Mouse (Mus musculus) adrenal gland, adult 8-10 months (tissue): Measurements from ENCODE around the gene Ell. TPM values are rescaled to one million over a fixed set of nuclear protein-coding genes. Genes with fewer than 3 reads are reported as not detected.
"Not testable (repeated sequence)": the region's sequence is repeated elsewhere in the genome, so short reads cannot be mapped to it uniquely, and the experiment has no call there.

ENCODE experiments used
- DNase-seq: peaks from one replicate; pipeline ENCODE4 v3.0.0; 2022
- total RNA-seq, 4 experiments: library from RNA; stranded (reverse); gene quantifications; 2 replicates each; pipeline ENCODE4 v1.2.4; 2022

Gene Ell
- total RNA-seq, 4 experiments from 2014 or later = 25.2 to 38.3 (median 30.3) TPM

DNA sequence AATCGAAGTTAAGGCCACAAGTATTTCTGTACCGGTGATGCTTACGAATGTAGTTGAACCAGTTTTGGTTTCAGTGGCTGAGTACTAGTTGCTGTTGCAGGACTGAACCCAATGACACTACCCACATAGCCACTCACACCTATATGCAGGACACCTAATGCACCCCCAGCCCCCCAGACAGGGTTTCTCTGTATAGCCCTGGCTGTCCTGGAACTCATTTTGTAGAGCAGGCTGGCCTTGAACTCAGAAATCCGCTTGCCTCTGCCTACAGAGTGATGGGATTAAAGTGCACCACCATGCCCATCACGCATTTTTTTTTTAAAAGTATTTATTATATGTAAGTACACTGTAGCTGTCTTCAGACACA is 32.2 kb upstream of the Ell start:
- DNase-seq = no peak

DNA sequence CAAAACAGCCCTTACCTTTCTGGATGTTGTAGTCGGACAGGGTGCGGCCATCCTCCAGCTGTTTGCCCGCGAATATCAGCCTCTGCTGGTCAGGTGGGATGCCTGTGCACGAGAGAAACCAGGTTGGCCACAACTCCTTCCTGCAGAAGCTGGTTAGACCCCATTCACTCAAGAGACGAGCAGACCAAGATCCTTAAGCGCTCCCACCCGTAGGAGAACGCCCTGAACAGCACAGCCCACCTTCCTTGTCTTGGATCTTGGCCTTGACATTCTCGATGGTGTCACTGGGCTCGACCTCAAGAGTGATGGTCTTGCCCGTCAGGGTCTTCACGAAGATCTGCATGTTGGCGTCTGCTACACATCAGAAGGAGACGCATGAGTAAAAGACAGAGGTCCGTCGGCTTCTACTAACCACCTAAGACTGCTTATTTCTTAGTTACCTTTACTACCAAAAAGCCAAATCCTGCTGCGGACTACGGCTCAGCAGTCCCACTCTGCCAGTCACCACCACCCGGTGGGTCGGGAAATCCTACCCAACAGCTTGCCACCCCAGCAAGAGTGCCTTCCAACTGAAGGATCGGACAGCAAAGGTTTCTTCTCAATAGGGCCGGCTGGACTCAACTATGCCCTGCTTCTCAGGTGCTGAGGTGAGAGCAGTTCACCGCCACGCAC is 29.8 kb upstream of the Ell start:
- no peak for DNase-seq

DNA sequence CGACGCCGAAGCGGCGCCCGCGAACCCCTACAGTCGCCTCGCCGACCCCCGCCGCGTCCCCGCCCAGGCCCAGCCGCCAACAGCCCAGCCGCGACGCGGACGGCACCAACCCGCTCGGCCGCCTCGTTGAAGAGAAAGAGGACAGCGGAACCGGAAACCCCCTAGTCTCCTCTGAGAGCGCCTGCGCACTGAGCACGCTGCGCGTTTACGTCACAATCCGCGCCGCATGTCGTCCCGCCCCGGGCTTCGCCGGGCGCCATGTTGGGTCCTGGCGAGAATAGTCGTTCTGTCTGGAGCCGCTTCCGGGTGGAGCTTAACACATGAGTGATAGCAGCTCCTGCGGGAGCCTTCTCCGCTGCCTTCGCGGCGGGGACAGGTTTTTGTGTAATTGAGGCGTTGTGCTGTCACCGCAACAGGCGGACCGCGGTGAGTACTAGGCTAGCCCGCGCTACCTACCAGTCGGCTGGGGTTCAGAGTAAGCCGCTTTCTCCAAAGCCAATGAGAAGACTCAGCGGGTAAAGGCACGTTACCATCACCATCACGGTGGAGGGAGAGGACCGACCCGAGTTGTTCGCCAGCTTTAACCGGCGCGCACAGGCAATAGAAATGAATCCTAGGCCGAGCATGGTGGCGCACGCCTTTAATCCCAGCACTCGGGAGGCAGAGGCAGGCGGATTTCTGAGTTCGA is 28.9 kb upstream of the Ell start, which contains the start of gene Uba52:
Uba52 (minus strand) TSS at position 574 of the 688 bp plus-strand sequence.
- peak; percentile 97 for DNase-seq

DNA sequence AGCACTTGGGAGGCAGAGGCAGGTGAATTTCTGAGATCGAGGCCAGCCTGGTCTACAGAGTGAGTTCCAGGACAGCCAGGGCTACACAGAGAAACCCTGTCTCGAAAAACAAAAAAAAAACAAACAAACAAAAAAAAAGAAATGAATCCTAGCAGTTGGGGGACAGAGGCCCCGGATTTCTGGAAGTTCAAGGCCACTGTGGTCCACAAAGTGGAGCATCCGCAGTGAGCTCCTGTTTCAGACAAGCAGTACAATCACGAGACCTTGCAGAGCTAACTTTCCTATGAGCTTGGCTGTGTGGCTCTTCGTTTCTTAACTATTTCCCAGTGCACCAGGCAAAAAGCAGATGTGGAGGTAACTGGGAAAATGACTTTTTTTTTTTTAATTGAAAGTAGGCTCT is 28.1 kb upstream of the Ell start:
- not testable (repeated sequence) for DNase-seq

- DNase-seq = no peak
These were observed 27.5 kb upstream of the Ell start for GRCm38 (mm10) chr8:70511770-70512169.

- no peak for DNase-seq
These were observed 26.9 kb upstream of the Ell start for GRCm38 (mm10) chr8:70512253-70512903.

DNA sequence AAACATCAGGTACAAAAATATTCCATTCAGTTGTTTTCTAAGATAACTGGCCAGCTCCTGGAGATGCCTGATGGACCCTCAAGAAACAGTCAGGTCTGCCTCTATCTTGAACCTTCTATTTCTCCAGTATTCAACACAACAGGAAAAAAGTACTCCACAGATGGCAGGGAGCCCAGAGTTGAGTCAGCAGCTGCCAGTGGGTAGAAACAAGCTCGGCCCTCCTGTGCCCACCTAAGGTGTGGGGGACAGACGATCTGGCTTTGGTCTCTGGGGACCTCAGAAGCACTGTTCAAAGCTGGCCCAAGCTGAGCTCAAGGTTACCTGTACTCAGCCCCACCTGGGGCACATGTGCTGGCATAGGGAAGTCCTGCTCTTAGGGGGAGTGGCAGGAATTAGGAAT is 25.8 kb upstream of the Ell start:
- DNase-seq = no peak

GRCm38 (mm10) chr8:70517940-70518643 is 21.2 kb upstream of the Ell start:
- no peak for DNase-seq

DNA sequence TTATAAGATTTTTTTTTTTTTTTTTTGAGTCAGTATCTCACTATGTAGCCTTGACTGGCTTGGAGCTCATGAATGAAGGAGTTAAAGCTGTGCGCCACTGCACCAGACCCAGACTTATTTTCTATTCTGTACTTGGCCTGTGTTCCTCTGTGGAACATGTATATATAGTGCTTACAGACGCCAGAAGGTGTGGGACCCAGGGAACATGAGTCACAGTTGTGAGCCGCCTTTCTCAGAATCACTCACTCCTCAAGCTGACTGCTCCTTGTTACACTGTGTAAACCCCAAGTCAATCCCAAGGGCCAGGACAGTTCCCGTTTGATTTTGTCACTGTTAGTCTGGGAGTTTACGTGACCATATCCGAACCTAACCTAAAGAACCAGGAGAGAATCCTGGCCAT is 20.2 kb upstream of the Ell start:
- DNase-seq = no peak

- DNase-seq = no peak
These were observed 19.7 kb upstream of the Ell start for GRCm38 (mm10) chr8:70519606-70520005.

- DNase-seq = peak; percentile 96
These were observed 16.5 kb upstream of the Ell start for GRCm38 (mm10) chr8:70522592-70523403.

- no peak for DNase-seq
These were observed 12.1 kb upstream of the Ell start for GRCm38 (mm10) chr8:70527111-70527511.

DNA sequence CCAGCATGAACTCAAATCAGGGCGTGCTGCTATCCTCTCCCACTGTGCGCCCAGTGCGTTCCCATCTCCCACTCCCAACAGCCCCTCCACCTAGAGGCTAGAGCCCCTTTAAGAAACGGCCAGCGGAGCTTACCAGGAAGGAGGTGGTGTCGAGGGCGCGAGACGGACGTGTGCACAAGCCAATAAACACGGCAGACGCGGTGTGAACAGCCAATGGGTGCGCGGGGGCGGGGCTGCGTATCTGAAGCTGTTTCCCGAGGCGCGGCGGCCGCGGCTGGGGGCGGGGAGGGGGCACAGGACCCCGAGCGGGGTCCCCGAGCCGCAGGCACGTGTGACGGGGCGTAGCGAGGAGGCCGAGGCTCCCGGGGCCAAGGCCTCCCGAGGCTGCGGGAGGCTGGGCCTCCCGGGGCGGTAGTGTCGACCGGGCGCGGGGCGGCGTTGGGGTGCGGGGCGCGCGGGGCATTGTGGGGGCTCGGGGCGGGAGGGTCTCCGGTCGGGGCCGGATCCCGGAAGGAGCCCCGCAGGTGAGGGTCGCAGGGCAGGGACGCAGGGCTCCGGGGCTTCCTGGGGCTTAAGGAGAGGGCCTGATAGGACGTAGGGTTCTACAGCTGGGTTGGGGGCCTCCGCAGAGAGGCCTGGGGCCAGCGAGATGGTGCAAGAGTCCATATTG is 11.6 kb upstream of the Ell start, which contains the start of the genes Fkbp8 and Kxd1:
Fkbp8 (plus strand) TSS at position 213 of the 670 bp plus-strand sequence.
Kxd1 (minus strand) TSS at position 445 of the 670 bp plus-strand sequence.
- DNase-seq = peak; percentile 95

- DNase-seq = no peak
These were observed 11.0 kb upstream of the Ell start for GRCm38 (mm10) chr8:70528182-70528797.

GRCm38 (mm10) chr8:70529299-70529698 is 10.0 kb upstream of the Ell start:
- DNase-seq = no peak

- DNase-seq = peak; percentile 64
These were observed 9.5 kb upstream of the Ell start for GRCm38 (mm10) chr8:70529741-70530161.

- DNase-seq = no peak
These were observed 8.9 kb upstream of the Ell start for GRCm38 (mm10) chr8:70530314-70530713.

GRCm38 (mm10) chr8:70534281-70534680 is 5.0 kb upstream of the Ell start:
- no peak for DNase-seq

DNA sequence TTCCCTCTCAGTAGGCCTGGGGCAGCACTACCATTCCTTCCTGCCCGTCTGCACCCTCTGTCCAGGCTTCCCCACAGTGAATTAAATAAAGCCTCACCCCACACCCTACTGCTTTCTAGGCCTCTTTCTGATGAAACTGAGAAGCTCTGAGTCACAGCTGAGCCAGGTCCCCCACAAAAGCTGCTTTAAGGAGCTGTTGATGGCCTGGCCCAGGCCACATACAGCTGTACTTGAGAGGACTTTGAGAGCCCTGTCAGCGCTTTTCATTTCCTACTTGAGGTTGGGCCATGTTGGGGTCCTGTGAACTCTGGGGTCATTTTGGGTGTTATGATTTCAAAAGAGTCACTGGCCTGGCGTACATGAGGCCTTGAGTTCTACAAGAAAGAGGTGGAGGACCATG is 4.0 kb upstream of the Ell start:
- no peak for DNase-seq

DNA sequence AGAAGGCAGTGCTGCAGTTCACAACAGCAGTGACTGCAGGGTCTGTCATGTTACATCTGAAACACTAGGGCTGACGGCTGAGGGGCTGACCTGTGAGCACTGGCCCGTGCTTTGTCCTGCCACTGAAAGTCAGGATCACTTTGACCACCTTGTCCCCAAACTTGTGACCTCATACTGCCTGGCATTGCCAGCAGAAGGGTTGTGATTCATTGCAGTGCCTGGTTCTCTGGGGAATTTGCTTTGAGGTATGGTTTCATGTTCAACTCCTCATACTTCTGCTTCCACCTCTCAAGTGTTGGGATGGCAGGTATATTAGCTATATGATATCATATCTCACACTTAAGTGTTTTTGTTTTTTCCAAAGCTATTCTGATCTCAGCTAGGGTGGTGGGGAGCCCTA is 3.6 kb upstream of the Ell start:
- DNase-seq = no peak

DNA sequence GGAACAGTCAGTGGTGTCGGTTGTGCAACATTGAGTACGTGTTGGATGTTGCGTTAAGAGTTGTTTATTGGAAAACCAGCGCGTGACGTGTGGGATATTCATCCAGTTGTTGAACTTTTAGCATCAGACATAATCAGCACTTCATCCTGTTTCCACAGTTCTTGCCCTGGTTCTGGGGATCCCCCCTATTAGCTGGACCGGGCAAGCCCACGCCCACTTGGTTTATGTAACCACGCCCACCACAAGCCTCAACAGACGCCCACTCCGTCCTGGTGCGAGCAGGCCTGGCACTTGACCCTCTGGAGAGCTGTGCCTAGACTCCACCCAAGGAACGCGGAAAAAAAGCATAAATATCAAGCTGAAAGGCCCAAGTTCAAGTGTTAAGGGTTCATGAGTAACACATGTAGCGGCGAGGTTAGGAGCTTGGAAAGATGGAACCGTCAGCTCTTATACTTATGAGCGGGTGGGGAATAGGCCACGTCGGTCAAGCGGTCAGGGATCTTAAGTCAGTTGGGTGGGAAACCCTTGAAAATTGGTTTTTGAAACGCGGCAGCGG is 1.2 kb upstream of the Ell start:
- peak; percentile 78 for DNase-seq
